Mouse (Mus musculus): ENCODE results near the gene Six4. TPM values are rescaled to one million over a fixed set of nuclear protein-coding genes. Genes with fewer than 3 reads are reported as not detected.
A peak's percentile ranks its signal among the peaks of the same experiment; 100 is the strongest.
"Not testable (repeated sequence)": the region's sequence is repeated elsewhere in the genome, so short reads cannot be mapped to it uniquely, and the experiment has no call there.

Gene Six4
- 1 to 10 TPM; 3.4 to 4.3 TPM for total RNA-seq (2021)

DNA sequence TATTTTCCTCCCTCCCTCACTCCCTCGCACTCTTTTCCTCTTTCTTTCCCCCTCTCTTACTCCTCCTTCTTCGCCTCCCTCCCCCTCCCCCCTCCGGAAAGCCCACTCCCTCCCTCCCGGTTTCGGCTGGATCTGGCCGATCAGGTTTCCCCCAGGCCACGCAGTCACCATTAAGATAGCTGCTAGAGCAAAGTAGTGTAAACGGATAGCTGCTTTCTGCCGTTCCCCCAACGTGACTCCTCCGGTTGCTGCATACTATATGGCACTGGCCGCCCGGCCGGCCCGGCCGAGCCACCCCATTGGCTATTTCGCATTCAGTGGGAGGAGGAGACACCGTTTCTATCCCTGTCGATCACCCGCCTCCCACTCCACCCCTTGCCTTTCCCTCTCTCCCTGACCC, at the start of gene Six4:
Gene Six4, minus strand, starts transcription at position 261 of the 400 bp plus-strand sequence.
- DNase-seq (ENCODE audit: low spot score) = peak; percentile 35
- intact Hi-C loops (cut with DNase I) = loop anchor here (5.0 kb wide), 2 partner anchors 66 to 174 kb away; partner anchors contain the start of genes Slc38a6 and Trmt5

DNA sequence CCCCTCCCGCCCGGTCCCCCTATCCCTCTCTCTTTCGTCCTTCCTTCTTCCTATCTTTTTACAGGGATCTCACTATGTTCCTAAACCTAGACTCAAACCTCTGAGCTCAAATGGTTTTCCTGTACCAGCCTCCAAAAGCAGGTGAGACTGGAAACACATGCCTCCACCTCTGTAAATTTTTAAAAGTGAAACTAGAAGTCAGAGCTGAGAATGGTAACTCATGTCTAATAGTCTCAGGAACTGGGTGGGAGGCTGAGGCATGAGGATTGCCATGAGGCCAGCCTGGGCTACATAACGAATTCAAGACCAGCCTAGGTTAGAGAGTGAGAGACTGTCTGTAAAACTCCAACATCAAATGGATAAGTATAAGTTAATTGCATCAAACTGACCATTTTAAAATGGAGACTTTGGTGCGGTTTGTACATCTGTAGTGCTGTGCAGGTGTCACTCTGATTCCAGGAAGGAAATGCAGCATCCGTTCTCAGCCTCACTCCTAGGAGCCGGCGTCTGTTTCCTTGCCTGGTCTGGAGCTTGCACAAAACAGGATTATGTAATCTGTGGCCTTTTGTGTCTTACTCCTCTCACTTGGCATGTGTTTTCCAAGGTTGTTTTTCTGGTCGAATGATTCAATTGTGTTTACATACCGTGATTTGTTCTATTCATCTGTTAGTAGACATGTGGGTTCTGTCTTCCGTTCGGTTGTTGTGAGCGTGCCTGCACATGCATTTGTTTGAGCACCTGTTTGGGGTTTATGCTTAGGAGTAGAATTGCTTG, 49.3 kb upstream of the Six4 start:
- no peak for DNase-seq (ENCODE audit: low spot score)
- intact Hi-C loops (cut with DNase I) = no loop called here

DNA sequence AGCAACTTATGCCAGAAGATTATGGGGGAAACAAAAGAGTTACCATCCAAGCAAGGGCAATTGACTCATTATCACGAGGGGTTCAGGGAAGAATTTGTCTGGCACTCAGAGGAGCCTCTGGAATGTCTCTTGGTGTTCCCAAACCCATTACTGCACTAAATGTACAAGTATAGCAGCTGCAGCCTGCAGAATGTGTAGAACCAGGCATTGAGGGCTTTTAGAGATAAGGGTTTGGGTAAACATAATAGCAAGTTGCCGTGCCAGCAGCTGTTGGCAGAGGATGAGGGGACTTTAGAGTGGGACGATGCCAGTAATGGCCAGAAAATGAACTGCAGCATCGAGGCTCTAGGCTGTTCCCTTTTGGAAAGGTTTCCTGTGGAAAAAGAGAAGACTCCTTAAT, 47.1 kb upstream of the Six4 start:
- no peak for DNase-seq (ENCODE audit: low spot score)
- intact Hi-C loops (cut with DNase I) = no loop called here

DNA sequence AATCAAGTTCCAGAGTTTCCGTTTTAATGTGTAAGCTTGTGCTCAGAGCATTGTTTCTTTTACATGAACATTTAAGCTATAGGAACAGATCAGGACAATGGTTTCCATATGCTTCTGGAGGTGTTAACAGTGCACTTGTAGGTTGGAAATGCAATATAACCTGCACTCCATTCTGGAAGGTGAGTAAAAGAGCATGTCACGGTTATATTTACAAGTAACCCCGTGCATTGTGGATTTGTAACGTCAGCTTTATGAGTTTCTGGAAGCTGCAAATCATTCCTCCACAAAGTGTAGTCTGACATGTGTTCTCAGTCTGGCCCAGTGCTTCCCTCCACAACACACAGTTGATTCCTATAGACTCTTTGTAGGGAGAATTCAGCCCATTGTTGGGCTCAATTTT, 40.9 kb upstream of the Six4 start:
- DNase-seq (ENCODE audit: low spot score) = no peak
- intact Hi-C loops (cut with DNase I) = no loop called here

DNA sequence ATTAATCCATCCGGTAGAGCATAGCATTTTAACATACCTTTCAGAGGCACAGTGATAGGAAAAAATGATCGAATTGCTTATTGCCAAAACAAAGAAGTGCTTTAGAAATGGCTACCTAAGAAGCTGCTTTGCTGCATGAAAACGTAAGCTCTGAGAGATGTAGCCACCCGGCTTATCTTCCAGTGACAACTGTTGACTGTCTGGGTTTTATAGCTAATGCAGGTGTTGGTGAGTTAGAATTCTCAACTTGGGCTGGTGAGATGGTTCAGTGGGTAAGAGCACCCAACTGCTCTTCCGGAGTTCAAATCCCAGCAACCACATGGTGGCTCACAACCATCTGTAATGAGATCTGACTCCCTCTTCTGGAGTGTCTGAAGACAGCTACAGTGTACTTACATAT, 37.8 kb upstream of the Six4 start:
- intact Hi-C loops (cut with DNase I); DNase-seq (ENCODE audit: low spot score): not testable (repeated sequence)

DNA sequence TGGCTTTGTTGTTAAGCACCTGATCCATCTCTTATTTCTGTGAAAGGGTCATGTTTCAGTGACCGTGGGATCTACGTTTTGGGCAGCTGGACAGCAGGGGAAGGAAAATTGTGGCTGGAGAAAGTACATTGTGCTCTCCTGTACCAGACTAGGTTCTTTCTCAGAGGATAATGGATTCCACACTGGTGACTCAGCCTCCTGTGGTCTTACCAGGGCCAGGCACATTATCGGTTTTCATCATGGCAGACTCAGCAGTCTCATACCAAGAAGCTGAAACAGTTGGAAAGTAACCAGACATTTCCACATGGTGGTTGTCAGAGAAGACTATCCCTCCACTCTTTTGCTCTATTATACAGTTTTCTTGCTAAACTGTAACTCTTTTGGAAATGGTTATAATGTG, 34.0 kb upstream of the Six4 start:
- intact Hi-C loops (cut with DNase I) = no loop called here
- no peak for DNase-seq (ENCODE audit: low spot score)

DNA sequence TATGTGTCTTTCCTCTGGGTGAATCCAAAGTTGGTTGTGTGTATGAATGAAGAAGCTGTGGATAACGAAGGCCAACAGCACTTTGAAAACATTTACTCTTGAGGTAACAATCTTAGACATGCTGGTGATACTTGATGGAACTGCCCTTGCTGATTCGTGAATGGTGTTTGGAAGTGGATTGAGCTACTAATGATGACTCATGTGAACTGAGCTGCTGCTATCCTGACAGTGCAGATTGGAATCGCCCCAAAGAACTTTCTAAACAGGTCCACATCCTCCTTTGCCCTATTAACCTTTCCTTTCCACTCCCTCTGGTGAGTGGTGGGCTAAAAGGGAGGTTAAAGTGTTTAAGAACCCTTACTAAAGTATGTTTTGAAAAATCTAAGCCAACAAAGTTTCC, 27.5 kb upstream of the Six4 start:
- DNase-seq (ENCODE audit: low spot score) = no peak
- intact Hi-C loops (cut with DNase I) = no loop called here

DNA sequence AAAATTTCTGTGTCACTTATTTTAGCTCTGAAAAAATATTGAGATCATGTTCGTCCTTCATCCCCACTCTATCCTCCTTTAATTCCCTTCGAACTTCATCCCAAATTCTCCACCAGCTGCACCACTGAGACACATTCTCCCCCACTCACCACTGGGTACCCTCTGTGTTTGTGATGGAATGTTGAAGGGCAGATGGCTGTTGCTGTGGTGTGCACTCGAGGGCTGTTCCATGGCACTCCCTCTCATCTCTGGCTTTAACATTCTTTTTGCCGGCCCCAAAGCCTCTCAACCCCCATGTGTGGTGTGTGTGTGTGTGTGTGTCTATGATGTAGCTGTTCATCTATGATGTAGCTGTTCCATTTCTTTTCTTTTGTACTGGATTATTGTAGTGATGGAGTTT, 12.0 kb upstream of the Six4 start:
- intact Hi-C loops (cut with DNase I) = no loop called here

DNA sequence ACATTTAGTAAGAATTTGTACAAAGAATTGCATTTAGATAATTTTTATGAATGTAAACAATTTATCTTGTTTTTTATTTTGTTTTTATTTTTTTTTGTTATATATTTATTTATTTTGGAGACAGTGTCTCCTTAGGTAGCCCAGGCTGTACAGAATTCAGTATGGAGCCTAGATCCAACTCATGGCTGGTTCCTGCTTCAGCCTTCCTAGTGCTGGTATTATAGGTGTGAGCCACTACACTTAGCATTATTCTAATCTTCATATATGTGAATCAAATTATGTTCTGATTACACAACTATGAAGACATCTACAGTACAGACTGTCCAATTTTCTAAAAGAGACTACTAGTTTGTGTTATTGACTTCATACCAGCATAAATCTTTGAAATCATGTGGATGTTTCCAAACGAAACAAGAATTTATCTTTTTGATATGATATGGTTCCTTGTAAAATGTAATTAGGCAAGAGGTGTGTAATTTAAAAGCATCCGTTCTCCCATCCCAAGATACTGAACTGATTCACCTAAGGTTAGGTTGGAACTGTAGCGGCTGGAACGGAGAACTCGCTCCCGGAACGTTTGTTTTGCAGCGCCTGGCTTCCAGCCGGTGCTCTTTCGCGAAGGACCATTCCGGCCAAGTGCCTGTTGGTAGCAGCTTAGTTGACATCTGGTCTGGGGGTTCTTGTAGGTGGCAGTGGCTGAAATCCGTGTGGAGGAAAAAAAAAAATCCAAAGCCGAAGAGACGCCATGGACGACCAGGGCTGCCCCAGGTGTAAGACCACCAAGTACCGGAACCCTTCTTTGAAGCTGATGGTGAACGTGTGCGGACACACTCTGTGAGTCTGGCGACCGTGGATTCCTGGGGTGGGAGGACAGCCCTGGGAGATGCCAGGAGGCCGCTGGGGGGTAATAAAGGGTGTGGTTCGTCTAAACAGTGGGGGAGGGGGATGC, 10.1 kb upstream of the Six4 start, which contains the start of gene Mnat1:
Gene Mnat1, plus strand, starts transcription at position 625 of the 949 bp plus-strand sequence.
- peak; percentile 48 for DNase-seq (ENCODE audit: low spot score)
- intact Hi-C loops (cut with DNase I) = no loop called here

More for the DNA sequence above, 12.0 kb upstream of the Six4 start:
- no peak for DNase-seq (ENCODE audit: low spot score)

DNA sequence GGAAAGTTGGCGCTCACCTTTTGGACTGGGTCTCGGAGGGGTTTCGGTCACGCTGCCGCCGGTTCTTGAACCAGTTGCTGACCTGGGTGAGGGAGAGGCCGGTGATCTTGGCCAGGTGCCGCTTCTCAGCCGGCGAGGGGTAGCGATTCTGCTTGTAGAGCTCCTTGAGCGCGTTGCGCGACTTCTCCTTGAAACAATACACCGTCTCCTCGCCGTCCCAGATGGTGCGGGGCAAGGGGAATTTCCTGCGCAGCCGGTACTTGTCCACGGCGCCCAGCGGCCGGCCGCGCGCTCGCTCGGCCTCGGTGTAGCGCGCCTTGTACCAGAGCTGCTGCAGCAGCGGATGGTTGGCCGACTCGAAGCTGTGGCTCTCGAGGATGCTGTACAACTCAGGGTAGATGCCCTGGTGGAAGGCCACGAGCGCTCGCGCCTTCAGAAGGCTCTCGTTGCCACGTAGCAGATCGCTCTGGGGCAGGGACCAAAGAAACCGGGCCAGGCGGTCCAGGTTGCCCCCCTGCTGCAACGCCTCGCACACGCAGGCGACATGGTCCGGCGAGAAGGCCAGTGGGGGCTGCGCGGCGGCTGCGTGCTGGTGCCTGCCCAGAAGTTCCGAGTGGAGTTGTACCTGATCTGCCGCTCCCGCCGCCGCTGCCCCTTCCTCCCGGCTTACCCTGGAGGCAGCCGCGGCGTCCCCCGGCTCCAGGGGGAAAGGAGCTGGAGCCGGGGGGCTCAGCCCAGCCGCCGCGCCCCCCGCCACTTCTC, 749 bp downstream of the Six4 start:
- no peak for DNase-seq (ENCODE audit: low spot score)
- intact Hi-C loops (cut with DNase I) = loop anchor here (5.0 kb wide), 2 partner anchors 65 to 175 kb away; partner anchors contain the start of genes Slc38a6 and Trmt5

DNA sequence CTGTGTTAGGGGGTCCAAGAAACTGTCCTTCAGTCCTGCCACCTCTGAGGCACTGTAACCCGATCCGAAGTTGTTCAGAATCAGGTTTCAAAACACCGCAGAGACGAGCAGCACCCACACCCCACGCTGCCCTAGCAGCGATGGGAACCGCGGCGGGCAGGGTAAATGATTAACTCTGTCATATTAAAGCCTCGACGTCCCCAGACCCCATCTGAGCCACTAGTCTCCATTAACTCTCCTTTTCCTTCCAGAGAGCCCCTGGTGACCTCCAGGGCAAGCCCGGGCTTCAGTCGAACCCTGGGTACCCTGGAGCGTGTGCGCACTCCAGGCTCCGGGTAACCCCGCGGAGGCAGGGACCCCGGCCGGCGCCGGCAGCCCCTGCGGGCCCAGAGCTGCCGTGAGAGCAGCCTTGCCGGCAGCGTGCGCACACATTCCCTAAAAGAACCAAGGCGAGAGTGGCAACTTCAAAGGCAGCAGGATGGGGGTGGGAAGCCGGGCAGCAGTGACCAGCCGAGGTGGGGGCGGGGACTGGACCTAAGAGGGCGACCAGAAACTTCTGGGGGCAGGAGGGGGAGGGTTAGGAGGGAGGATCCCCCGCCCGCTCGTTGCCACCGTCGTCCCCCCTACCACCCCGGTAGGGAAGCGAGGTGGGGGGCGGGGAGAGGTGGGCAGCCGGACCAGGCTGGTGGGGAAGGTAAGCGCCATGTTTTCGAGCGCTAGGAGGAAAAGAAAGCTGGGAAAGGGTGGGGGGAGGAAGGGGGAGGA, 1.5 kb downstream of the Six4 start:
- intact Hi-C loops (cut with DNase I) = loop anchor here (5.0 kb wide), 2 partner anchors 64 to 176 kb away; partner anchors contain the start of genes Slc38a6 and Trmt5
- DNase-seq (ENCODE audit: low spot score) = no peak

DNA sequence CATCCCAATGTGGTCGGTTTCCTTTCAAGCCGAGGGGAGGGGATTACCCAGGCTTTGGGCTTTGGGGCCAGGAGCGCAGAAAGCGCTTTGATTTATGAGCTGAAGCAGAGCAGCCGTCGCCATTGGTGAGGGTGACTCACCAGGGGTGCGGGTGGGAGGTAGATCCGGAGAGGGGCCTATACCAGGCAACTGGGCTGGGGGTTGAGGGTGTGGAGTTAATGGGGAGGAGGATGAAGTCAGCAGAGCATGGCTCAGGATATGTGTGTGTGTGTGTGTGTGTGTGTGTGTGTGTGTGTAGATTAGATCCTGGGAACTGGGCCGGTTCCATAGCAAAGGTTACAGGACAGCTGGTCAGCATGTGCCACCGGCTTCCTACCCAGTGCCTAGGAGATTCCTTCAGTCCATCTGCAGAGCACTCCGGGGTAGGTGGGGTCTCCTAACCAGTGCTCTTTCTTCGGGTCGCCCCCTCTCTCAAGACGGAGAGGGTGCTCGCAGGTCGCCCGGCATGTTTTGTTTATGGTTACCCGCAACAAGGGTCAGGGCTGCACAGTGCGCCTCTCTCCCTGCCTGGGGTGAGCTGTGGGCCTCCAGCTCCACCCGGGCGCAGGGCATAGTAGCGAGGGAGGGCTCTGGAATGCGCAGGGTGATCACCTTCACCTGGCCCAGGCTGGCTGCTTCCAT, 2.7 kb downstream of the Six4 start:
- no peak for DNase-seq (ENCODE audit: low spot score)
- intact Hi-C loops (cut with DNase I) = loop anchor here (5.0 kb wide), 2 partner anchors 63 to 177 kb away; partner anchors contain the start of genes Slc38a6 and Trmt5

DNA sequence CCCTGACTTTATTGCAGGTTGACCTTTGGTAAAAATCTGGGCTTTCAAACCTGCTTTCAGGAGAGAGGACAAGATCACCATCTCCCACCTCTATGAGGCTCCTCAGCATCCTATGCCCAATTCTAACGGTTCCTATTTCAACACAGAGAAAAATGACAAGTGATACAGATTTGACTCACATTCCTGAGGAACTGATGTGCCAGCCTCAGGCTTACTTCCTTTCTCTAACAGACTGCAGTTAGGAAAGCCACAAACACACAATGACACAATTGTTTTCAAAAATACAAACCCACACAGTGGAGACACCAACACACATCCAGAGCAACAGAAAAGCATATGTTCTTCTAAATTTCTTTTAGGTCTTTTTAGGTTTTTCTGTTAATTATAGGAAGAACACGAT, 5.4 kb downstream of the Six4 start:
- intact Hi-C loops (cut with DNase I) = no loop called here
- no peak for DNase-seq (ENCODE audit: low spot score)

DNA sequence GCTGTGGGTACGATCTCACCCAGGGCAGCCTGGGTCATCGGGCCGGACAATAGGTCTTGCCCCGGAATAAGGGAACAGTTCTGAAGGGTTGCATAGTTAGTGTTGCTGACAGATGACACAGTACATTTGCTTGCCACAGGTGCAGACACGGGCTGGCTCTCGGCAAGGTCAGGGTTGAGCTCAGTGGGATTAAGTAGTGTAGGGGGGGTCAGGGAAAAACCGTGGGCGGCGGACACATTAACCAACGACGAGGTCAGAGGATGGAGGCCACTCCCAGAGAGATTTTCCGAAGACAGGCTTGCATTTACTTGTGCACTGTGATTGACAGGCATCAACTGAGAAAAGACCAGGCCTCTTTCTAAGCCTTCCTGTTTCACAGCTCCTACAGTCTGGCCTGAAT, 9.5 kb downstream of the Six4 start:
- no peak for DNase-seq (ENCODE audit: low spot score)
- intact Hi-C loops (cut with DNase I) = no loop called here

DNA sequence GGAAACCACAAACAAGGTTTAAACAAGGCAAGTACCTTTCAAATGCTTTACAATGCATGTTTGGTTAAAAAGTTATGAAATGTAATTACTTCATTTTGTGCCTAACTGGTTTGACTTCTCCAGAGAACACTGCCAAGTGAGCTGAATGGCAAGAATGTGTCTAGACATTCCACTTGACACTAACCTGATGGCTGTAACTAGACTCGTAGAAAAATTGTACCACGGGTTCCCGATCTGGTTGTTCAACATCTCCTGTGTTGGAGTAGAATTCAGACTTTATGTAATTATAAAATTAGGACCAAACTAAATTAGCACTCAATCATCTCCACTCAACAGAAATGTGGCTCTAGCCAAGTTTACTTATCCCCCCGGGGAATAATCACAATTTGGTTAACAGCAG, 14.7 kb downstream of the Six4 start:
- DNase-seq (ENCODE audit: low spot score) = no peak
- intact Hi-C loops (cut with DNase I) = no loop called here

DNA sequence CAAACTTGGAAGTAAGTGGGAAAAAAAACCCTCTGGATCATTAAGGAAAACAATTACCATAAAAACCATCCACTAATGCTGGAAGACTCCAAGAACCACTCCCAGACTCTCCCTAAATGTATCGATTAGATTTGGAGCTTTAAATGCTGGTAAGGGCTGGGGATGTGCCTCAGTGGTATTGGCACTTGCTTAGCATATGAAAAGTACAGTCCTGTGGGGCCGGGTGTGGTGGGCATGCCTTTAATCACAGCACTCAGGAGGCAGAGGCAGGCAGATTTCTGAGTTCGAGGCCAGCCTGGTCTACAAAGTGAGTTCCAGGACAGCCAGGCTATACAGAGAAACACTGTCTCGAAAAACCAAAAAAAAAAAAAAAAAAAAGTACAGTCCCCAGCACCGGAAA, 17.1 kb downstream of the Six4 start:
- DNase-seq (ENCODE audit: low spot score); intact Hi-C loops (cut with DNase I): not testable (repeated sequence)

DNA sequence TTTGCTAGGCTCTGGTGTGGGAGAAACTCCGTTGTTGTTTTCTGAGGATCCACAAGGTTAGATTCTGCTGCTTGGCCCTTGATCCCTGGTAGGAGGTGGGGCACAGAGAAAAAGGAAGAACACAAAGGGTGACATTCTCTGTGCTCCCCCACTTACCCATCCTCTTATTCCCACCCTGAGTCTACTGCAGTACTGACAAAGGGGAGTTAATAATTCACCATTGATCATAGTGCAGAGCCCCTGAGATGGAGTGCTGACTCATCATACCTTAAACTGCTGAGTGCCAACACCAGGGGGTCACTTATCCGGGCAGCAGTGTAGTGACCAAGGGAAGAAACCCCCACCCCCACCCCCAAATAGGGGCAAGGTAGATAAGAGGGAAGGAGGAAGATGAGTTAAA, 18.7 kb downstream of the Six4 start:
- intact Hi-C loops (cut with DNase I) = no loop called here
- DNase-seq (ENCODE audit: low spot score) = no peak

DNA sequence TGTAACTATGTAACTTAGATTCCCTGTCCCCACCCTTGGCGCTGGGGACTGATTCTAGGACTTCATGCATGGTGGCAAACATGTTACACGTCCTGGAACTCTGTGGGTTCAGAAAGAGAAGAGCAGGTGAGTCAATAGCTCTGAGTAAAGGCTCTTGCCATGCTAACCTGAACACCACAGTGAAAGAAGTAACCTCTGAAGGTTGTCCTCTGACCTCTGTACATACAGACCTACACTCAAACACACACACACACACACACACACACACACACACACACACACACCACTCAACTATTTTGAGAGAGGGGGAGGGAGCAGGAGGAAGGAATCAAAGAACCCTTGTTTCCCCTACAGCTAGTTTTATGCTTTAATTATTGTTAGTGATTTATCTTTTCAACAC, 19.1 kb downstream of the Six4 start:
- intact Hi-C loops (cut with DNase I) = no loop called here
- no peak for DNase-seq (ENCODE audit: low spot score)

Measured in heart, postnatal 25 days (tissue).